Mouse (Mus musculus) heart, adult 10 weeks (tissue): ENCODE data around the gene Olfr890. TPM values are rescaled to one million over a fixed set of nuclear protein-coding genes. Genes with fewer than 3 reads are reported as not detected.

Source experiments
- polyA plus RNA-seq: library from polyadenylated mRNA; stranded (reverse); fragments of 350-450 nt; fragmentation: Illumina TruSeq; extraction: RNeasy Lipid Tissue Mini Kit (QIAGEN cat#74804); gene quantifications from one replicate; pipeline ENCODE4 v1.2.3, GENCODE M21; 2014; ENCODE audit warnings: low read depth, low replicate concordance

Olfr890 gene
- not detected for polyA plus RNA-seq

DNA sequence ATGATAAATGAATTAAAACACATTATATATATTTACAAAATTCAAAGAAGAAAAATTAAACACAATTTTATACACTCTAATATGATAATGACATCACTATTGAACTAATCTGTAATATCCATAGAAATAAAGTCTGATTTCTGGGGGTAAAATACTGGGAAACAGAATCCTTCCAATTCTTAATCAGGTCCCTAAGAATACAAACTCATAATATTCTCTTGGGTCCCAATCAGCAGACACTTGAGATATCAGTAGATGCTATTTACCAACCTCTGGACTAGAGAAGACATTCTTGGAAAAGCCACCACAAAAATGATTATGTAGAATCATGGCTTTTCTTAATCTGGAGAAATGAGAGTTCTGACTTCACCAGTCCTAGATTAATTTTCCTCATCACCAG, at the start of gene Olfr890:
Olfr890 (plus strand) TSS at position 301 of the 400 bp plus-strand sequence.

DNA sequence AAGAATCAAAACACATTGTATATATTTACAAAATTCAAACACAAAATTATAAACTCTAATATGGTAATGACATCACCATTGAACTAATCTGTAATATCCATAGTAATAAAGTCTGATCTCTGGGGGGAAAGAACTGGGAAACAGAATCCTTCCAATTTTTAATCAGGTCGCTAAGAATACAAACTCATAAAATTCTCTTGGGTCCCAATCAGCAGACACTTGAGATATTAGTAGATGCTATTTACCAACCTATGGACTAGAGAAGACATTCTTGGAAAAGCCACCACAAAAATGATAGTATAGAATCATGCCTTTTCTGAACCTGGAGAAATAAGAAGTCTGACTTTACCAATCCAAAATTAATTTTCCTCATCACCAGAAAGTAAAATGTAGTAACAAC, 34.5 kb upstream of the Olfr890 start, which contains the start of gene Olfr888:
Olfr888 (plus strand) TSS at position 301 of the 400 bp plus-strand sequence.

DNA sequence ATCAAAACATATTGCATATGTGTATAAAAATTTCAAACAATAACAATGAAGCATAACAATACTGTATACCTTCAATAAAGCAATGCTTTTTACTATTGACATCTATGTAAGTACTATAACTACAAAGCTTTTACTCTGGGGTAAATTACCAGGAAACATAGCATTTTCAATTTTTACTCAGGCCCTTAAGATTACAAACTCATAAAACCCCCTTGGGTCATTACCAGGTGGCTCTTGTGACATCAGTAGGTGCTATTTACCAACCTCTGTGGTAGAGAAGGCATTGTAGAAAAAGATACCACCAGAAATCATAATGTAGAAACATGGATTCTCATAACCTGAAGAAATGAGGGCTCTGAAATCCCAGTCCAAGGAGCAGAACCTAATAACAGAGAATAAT, 27.4 kb upstream of the Olfr890 start, which contains the start of gene Olfr889:
Olfr889 (plus strand) TSS at position 301 of the 400 bp plus-strand sequence.

DNA sequence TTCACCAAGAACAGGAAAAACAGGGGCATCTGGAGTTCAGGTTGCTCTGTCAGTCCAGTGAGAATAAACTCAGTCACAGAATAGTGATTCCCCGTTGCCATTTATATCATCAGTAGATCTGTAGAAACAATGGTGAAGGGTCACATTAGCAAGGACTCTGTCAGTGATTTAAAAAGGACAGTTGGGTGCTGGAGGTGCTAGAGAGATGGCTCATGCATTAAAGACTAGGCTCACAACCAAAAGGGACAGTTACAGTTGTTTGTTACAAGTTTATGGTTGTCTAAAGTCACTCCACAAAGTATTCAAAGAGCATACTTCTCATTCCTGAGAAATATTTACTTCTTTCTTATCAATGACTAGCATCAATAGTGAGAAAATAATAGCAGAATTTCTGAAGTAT, 38.4 kb downstream of the Olfr890 start, which contains the start of gene Olfr891:
Olfr891 (minus strand) TSS at position 101 of the 400 bp plus-strand sequence.

Other genes starting within 250 kb of the Olfr890 start
- not detected for gene Olfr145, start 245.8 kb upstream of the Olfr890 start, polyA plus RNA-seq
- gene Olfr878, start 224.7 kb upstream of the Olfr890 start, polyA plus RNA-seq: not detected
- not detected for gene Olfr881, start 150.7 kb upstream of the Olfr890 start, polyA plus RNA-seq
- not detected for gene Olfr883, start 116.7 kb upstream of the Olfr890 start, polyA plus RNA-seq
- gene Olfr884, start 96.0 kb upstream of the Olfr890 start, polyA plus RNA-seq: not detected
- gene Olfr885, start 81.2 kb upstream of the Olfr890 start, polyA plus RNA-seq: not detected
- not detected for gene Olfr887, start 58.4 kb upstream of the Olfr890 start, polyA plus RNA-seq
- not detected for gene Olfr888, start 34.4 kb upstream of the Olfr890 start, polyA plus RNA-seq
- not detected for gene Olfr889, start 27.3 kb upstream of the Olfr890 start, polyA plus RNA-seq
- not detected for gene Olfr891, start 38.3 kb downstream of the Olfr890 start, polyA plus RNA-seq
- gene Olfr893, start 65.8 kb downstream of the Olfr890 start, polyA plus RNA-seq: not detected
- gene Olfr894, start 75.5 kb downstream of the Olfr890 start, polyA plus RNA-seq: not detected
- not detected for gene Olfr143, start 110.3 kb downstream of the Olfr890 start, polyA plus RNA-seq
- gene Olfr895, start 125.3 kb downstream of the Olfr890 start, polyA plus RNA-seq: not detected
- not detected for gene Olfr896-ps1, start 148.6 kb downstream of the Olfr890 start, polyA plus RNA-seq
- not detected for gene Olfr25, start 186.5 kb downstream of the Olfr890 start, polyA plus RNA-seq
- gene Olfr898, start 205.9 kb downstream of the Olfr890 start, polyA plus RNA-seq: not detected
- not detected for gene Olfr250, start 224.4 kb downstream of the Olfr890 start, polyA plus RNA-seq
- gene Olfr251, start 234.6 kb downstream of the Olfr890 start, polyA plus RNA-seq: not detected